Mouse (Mus musculus) retina, adult 2 months (tissue): Measurements from ENCODE around the gene Dgki.

ENCODE experiments used
- DNase-seq: peaks from one replicate; pipeline ENCODE4 v3.0.0-alpha.2; 2012; ENCODE audit warnings: low read depth, low spot score

The Dgki gene

DNA sequence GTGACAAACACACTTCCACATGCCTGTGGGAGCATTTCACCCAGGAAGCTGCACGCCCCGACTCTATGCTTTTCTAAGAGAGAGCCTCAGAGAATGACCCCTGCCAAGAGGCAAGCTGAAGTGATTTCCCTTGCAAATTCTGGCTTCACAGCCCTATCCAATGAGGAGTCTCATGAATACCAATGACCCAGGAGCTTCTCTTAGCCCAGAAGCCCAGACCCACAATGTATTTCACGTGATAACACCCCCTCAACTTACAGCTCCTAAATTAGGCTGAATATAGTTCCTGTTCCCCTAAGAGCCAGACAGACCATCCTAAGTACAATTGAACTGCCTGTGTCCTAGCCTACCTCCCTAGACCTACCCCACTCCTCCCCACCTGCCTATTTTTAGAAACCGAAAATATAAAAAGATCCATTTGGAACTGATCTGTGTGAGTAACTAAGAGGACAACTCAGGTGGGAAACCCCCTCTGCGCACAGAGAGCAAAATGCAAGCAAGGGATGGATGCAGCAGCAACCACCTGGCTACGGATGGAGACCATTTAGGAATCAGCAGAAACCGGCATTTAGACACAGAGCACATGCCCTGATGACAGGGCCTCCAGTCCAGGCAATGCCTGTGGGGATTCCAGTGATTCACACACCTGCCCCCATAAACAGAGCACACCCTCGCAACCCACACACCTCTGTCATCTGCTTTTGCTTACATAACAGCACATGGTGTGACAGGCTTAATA, 2.1 kb downstream of the Dgki start:
- DNase-seq = no peak

DNA sequence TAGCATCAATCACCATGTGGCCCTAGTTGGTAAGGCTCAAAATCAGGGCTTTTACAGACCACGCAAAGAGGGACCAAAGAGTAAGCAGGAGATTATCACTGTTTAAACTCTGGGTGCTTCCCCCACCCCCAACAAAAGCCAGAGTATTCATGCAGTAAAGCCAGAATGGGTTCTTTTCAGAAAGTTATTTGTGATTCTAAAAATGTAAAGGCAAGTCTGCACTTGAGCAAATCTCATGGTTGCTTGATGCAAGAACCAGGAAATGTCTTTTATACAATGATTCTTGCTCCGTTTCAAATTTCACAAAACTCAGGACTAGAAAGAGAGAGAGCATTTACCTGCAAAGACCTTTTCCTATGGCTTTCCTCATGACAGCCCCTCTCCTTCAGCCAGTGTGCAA, 7.9 kb downstream of the Dgki start:
- no peak for DNase-seq

DNA sequence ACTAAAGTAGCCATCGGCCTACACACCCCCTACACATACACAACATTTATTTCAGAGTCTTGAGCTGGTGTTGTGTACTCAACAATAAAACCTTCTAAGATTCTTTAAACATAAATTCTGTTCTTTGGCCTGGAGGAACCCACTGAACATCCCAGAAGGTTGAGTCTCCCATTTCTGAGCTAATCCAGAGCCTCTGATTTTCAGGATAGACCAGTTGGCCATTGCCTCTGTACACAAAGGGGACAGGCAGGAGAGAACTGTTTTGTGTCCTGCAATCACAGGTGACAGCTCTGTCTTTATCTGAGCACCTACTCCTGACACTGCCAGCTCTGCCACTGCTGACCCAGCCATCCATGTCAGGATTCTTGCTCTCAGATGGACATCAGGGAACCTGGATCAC, 8.8 kb downstream of the Dgki start:
- DNase-seq = no peak

DNA sequence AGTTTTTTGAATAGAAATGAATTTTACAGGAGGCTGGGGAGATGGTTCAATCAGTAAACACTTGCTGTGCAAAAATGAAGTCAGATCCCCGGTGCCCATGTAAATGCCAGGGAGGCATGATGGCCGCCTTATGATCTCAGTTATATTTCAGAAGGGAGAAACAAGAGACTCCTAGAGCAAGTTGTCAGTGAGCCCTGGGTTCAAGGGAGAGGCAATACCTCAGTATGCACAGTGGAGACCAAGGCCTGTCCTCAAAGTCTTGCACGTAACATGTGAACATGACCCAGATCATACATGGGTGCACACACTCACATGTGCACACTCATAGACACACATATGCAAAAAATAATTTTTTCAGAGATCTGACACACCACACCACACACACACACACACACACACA, 9.3 kb downstream of the Dgki start:
- DNase-seq = no peak

DNA sequence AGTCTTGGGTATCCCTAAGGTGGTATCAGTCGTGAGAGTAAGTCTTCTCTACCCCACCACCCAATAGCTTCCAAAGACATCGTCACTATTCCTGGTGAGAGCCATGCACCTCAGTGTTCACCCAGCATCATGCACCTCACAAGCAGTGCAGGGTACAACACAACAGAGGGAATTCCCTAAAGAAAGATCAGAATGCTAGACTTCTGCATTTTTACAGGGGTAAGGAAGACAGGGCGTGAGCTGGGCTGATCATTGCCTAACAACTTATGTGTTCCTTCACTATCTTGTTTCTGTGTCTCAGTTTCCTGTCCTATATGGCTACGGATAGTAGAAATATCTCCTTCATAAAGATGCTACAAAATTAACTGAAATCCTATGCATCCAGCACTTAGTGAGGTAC, 13.8 kb downstream of the Dgki start:
- no peak for DNase-seq

DNA sequence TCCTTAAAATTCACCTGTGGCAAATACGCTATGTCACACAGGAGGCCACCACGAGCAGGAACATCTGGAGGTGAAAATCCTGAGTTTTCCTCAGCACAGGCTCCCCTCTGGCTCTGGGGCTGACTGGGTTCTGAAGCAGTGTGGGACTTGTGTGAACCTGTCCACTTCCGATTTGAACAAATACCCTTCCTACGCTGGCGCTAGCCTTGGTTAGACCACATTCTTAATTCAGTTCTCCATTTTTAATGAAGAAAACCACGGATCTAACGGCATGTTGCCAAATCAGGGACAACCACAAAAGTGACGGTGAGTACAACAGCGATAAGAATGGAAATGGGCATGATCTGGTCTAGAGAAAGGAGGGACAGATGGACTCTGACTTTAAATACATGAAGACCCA, 15.1 kb downstream of the Dgki start:
- no peak for DNase-seq

DNA sequence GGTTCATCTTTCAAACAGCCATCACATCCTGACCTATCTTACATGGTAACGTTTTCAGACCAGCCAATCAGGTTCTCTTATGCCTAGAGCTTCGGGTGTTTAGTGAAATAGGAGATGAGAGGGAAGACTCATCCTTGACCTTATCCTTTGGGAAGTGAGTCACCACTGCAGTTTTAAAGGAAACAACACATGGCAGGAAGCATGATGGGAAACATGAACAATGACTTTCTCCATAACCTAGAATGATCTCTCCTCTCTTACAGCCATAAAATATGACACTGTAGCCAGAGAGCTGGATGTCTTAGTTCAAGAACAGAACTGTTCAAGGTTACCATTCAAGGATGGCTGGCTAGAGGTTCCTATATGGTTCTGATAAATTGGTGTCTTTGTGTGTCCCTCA, 16.6 kb downstream of the Dgki start:
- no peak for DNase-seq

DNA sequence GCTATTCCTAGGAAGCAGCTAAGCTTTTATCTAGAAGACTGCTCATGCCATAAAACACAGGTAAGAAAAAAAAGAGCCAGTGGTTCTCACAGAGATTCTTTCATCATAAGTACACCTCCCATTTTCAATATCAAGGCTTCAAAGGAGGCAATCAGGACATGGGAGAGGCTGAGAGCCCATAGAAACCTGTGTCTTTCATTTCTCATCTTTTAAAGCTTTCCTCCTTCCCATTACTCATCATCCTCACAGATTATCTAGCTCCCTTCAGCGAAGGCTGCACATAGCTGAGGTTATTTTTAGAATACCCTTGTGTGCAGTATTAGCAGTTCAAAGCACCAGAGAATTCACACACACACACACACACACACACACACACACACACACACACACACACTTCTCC, 17.3 kb downstream of the Dgki start:
- DNase-seq = no peak

DNA sequence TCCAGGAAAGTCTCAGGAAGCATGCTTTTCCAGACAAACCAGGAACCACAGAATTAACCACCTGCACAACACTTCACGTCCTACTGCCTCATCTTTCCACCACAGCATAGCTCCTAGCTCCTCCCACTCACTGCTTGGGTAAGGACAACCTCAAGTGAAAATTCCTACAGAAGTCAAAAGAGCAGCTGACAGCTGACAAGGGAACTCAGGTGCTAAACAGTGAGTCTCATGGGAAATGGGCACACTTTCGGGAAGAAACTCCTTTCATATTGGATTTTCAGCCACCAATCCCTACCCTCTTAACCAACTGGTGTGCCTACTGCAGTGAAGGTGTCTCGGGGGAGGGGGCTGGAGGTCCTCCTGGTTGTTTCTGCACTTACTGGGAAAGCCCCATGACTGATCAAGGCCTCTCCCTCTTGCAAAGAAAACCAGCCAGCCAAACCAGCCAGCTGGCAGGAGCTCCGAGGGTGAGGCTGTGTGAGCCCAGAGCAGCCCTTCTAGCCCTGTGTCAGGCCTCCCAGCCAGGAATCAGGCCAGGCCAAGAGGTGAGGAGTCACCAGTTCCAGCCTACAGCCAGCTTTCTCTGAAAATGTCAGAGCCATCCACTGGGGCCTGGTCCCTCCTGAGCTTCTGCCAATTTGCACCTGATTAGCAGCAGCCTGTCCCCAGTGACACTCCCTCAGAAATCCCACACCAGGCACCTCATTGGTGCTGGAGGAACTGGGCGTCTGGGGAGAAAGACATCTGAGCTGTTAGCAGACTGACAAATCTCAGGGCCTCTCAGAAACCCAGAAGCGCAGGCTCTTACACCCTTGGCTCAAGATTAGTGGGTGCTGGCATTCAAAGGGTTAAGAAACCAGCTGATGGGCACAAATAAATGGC, 22.9 kb downstream of the Dgki start:
- no peak for DNase-seq

DNA sequence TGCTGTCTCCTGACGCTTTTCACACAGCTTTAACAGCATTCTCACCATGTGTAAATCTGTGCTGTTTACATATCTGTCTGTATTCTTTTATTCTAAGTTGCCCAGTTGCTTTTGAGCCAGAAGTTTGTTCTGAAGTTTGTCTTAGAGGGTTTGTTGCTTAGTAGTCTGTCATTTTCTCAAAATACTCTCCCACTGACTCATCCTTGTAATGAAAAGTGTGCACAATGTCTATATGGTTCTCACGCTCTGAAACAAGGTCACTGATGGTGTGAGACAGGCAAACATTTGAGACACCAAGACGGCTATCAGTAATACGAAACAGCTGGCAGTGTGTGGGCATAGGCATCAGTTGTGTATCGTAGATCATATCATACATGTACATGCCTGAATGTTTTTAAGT, 23.8 kb downstream of the Dgki start:
- no peak for DNase-seq

DNA sequence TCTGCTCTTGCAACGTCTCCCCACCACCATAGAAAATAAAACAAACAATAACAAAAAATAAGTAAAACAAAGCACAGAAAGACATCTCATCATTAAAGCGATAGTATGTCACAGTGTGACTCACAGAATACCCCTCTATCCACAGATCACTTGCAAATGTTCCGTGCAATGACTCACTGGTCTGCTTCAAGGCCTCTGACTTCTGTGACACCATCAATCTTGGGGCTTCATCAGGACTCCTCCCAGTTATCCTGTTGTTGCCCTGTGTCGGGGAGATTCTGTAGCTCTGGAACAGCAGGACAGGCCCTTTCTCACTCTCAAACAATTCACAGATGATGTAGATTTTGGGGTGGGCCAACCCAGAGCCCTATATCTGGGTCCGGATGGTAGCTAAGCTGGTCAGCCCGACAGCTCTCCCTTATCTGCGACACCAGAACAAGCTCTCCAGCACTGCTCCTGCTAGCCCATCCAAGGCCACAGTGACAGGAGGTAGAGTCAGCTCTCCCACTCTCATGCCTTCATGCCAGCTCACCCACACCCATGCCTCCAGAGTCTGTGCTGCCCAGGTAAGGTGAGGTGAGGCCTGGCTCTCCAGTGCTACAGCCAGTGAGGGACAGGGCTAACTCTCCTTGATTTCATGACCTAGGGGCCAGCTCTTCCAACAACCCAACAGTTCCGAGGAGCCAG, 28.9 kb downstream of the Dgki start:
- DNase-seq = no peak

DNA sequence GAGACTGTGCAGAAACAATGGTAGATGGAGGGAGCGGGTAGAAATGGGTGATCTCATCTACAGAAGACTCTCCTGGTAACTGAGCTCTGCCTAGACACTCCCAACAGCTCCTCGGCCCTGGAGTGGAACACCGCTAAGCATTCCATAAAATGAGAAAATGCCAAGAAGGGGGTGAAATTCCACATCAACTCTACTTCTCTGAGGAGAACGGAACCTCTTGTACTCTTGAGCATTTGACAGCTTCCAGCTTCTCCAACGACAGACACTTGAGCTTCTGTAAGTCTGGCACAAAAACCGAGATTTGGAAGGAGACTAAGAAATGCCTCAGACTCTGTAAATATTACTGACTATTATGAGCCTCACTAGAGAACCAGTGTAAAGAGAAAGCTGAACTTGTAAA, 31.4 kb downstream of the Dgki start:
- no peak for DNase-seq

DNA sequence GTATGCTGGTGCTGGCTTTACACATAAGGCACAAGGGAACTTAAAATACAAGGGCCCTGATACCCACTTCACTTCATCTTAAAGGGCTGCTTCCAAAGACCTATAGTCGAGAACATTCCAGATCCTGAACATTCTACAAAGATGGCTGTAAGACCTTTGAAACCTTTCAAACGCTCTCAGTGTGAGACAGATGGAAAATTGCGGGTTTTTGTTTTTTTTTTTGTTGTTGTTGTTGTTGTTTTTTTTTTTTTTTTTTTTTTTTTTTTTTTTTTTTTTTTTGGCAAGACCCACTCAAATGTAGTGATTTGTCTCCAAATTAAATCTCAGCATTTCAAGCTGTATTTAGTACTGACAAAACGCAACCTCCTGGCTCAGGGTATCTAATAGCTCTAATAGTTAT, 32.0 kb downstream of the Dgki start:
- no peak for DNase-seq

DNA sequence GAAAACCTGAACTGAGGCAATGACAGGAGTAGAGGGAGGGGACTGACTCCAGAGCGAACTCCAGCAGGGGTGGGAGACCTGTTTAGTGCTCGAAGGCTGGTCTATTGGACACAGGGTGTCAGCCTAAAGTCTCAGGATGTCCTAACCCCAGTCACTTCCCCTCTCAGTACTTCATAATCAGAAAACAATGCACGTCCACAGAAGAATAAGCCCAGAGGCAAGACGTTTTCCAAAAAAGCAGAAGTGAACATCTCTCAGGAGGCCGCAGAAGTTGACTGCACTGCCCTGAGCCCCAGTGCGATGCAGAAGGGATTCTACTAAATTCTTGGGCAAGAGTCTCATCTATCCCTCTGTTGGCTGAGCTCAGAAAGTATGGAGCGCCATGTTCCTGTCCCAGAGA, 37.5 kb downstream of the Dgki start:
- DNase-seq = no peak

DNA sequence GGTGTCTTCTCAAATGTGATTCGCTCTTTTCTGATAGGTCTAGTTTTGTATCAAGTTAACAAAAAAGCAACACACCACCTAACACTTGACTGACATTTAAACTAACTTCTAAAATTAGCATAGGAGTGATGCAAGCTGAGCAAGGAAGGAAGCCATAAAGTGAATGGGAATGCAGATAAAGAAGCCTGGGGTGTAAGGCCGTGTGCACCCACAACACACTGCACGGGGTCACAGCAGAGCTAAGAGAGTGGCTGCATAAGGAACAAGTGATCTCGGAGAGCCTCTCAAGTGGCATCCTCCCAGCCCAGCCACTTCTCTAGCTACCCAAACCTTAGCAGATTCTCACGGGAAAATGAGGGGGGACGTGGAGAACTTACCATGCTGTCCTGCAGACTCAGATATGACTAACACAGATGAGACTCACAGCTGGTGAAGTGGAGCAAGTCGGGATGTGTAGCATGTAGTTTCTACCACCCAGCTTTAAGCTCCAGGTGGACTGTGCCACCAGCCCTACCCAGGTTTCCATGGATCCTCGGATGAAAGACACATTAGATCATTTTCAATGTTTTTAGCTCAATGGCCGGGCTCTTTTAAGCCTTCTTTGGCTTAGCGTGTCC, 38.6 kb downstream of the Dgki start:
- no peak for DNase-seq

DNA sequence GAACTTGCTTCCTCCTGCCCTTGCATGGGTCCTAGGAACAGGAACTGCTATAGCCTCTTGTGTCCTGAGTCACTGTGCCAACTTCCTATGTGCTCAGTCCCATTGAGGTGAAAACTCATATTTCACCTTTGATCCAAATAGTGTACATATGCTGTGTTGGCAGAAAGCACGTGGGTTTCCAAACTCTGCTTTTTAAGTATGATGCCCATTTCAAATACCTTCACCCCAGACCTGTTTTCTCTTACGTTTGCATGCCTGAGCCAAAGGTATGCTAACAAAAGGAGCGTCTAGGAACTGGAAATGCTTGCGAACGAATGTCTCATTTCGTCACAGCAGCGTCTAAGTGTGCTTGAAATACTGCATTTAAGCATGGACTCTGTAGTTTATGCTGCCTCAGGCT, 41.3 kb downstream of the Dgki start:
- no peak for DNase-seq

DNA sequence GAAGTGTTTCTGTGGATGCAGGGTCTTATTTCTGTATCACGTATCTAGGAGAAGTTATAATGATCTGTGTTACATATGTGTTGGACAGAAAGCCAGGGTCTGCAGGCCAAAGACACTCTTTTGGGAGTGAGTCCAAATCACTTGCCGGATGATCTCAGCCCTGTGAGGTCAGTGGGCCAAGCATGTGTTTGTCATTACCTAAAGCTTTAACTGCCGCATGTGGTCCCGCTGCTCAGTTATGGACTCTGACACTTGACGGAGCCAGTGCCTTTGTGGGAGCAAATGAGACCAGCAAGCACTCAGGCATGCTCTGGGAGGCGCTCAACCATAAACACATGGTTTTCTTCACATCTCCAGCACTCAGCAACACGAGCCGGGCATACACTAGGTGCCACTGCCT, 45.8 kb downstream of the Dgki start:
- DNase-seq = no peak

DNA sequence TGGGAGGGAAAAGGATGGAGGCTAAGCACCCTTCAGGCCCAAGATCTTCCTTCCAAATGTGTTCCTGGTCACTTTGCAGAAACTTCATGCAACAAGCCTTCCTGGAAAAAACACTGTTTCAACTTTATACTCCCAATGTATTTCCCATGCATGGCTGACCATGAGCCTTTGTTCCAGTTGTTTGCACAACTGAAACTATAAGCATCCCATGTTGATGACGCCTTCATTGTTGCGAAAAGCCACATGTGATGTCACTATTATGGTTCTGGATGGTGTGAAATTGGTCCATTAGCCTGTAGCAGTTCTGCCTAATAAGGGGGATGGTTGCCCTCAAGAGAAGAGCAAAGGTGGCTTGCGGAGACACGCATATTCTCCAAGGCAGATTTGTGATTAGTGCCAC, 47.4 kb downstream of the Dgki start:
- no peak for DNase-seq

DNA sequence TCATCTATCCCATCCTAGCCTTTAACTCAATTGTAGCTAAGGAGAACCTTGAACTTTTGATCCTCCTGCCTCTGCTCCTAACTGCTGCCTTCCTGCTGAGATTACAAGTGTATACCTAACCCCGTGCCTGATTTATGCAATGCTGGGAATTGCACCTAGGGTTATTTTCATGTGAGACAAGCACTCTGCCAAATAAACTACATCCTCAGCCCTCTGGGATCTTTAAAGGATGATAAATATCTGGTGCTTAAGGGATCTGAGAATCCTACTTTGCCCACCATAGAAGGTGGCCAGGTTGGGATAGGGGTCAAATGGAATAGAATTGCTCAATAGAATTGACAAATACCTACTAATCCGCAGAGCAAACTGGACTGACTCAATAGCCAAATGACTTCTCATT, 49.3 kb downstream of the Dgki start:
- DNase-seq = no peak

DNA sequence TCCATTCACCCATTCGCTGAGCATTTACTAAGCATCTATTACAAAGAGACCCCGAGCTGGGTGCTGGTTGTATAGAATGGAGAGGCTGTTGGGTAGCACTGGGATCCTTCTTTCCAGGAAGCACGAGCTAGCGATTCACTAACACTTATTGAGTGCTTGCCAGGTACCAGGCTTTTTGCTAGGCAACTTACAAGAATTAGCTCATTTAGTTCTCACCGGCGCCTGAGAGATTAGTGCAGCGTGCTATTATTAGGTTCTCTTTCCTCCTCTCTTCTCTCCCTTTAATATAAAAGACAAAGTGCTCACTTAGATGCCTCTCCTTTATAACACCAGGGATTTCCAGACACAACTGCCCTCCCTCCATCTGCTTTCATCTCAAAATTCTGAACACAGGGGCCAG, 54.2 kb downstream of the Dgki start:
- DNase-seq = no peak

DNA sequence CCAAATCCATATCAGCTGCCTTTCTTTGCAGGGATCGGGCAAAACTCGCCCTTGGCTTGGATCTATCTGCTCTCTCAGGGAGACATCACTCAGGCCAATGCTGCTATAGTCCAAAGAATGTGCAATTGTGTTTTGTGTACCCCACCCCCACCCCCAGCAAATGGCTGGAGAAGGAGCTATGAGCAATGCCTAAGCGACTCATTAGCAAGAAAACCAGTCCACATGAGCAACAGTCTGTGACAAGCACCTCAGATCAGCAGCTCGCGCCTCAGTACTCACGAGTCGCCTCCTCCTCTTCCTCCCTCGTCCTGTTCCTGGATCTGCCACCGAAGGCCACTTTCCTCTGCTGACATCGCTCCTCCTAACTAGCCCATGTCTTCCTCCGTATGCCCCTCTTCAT, 55.9 kb downstream of the Dgki start:
- no peak for DNase-seq

DNA sequence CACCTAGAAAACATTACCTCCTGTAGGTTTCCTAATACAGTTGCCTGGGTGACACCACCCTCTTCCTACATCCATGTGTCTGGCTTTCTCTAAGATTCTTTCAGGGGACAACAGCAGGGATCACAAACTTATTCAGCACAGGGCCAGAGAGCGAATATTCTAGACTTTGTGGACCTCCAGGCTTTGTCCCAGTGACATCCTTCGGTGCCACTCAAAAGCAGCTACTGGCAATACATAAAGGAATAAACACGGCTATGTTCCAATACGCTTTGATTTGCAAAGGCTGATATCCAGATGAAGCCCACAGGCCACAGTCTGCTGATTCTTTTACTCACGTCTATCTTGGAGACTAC, 57.2 kb downstream of the Dgki start:
- no peak for DNase-seq
